In genomic region chr6:22405021-22405420, GRCm38 (mm10) we compare ENCODE assay signal across 17 mouse cellular contexts.
"Had no signal": no experiment of that assay in that cellular context is flagged by ENCODE, and none has a peak within 500 bp of the region (broad histone marks: within the 10 kb centered on the region; RNA-seq: fewer than 3 reads in every experiment).

No protein-coding gene starts in this region.

- DNase-seq: gastrocnemius, postnatal 14 days; gastrocnemius, postnatal 36 days; heart, adult 2 months; heart, postnatal 10 days; heart, postnatal 4 days; kidney, adult 18-20 months; kidney, adult 8-10 months; kidney, postnatal 10 days; kidney, postnatal 36 days; layer of hippocampus, adult 9-11 months; layer of hippocampus, postnatal 36 days; liver; liver, embryonic 13.5 days had no signal

- ATAC-seq: hindbrain, embryonic 16.5 days; inflammation-experienced regulatory T-cells, adult 6 months; intestine, embryonic 15.5 days; intestine, postnatal 0 days had no signal
